Mouse (Mus musculus) ES-E14 (cell line): ENCODE measurements at regions not wholly inside any gene's neighbourhood (a gene's known extent, or its start where the extent isn't known, plus 50 kb on each side); places are given as distances from the start of the nearest gene placed in this dataset.

Experiments used
- CHD2 ChIP-seq: IDR thresholded peaks from 2 replicates; pipeline ENCODE4 v1.6.1; 2014; ENCODE audit warnings: mild to moderate bottlenecking, low read depth, low read length, inconsistent platforms
- HCFC1 ChIP-seq: IDR thresholded peaks from 2 replicates; pipeline ENCODE4 v1.6.1; 2012; ENCODE audit warnings: low read length, inconsistent platforms, borderline replicate concordance; ENCODE audit not compliant: insufficient read depth
- MAFK ChIP-seq: IDR thresholded peaks from 2 replicates; pipeline ENCODE4 v1.6.1; 2014; ENCODE audit warnings: mild to moderate bottlenecking, low read depth, low read length, inconsistent platforms; ENCODE audit not compliant: insufficient read depth
- ZC3H11A ChIP-seq: IDR thresholded peaks from 2 replicates; pipeline ENCODE4 v1.6.1; 2012; ENCODE audit warnings: low read depth, mild to moderate bottlenecking, inconsistent platforms, low read length, borderline replicate concordance
- ZNF384 ChIP-seq: IDR thresholded peaks from 2 replicates; pipeline ENCODE4 v1.6.1; 2012; ENCODE audit warnings: low read depth, low read length, inconsistent platforms

GRCm38 (mm10) chr8:8960221-8960620, 269.9 kb upstream of the Arglu1 start:
- TF ChIP-seq ZC3H11A (no peak), CHD2 (no peak), MAFK (no peak), ZNF384 (no peak), HCFC1 (no peak)
